Mouse (Mus musculus): ENCODE data around the gene Gm11114. TPM values are rescaled to one million over a fixed set of nuclear protein-coding genes. Genes with fewer than 3 reads are reported as not detected.
A peak's percentile ranks its signal among the peaks of the same experiment; 100 is the strongest.

Gm11114 gene
- polyA plus RNA-seq (2021), result not detected

GRCm38 (mm10) chr9:85312473-85312872 lies at the start of gene Gm11114:
Gm11114 (plus strand) TSS chr9:85312773.
- ChIA-PET CTCF (interaction anchor here (1.0 kb wide), 1 partner anchor 10 kb away, joined by 4 read pairs; no protein-coding TSS in a partner anchor), POLR2A (no interaction called here)

GRCm38 (mm10) chr9:85266847-85267246 lies 45.7 kb upstream of the Gm11114 start:
- in situ Hi-C loops (cut with MboI; ENCODE audit: low pct_unique_long_range_greater_than_20kb), result no loop called here
- ChIA-PET CTCF (no interaction called here), POLR2A (no interaction called here)
- DNase-seq (ENCODE audit: low read depth, low spot score), result no peak
- no peak for TF ChIP-seq CTCF (IDR thresholded peaks at IDR 0.05)
- H3K27me3 ChIP-seq, result no peaks in the 10 kb centered on the region
- no peak for ATAC-seq

More at GRCm38 (mm10) chr9:85312473-85312872, at the start of gene Gm11114:
- ATAC-seq (no peak), DNase-seq (ENCODE audit: low read depth, low spot score) (no peak)
- H3K27me3 ChIP-seq, result no peaks in the 10 kb centered on the region
- in situ Hi-C loops (cut with MboI; ENCODE audit: low pct_unique_long_range_greater_than_20kb), result no loop called here
- TF ChIP-seq CTCF (IDR thresholded peaks at IDR 0.05), result no peak

- no peaks in the 10 kb centered on the region for H3K27me3 ChIP-seq
- CTCF ChIA-PET, result no interaction called here
- TF ChIP-seq CTCF (IDR thresholded peaks at IDR 0.05), result no peak
- POLR2A ChIA-PET, result no interaction called here
- ATAC-seq (peak; percentile 51), DNase-seq (ENCODE audit: low read depth, low spot score) (no peak)
- in situ Hi-C loops (cut with MboI; ENCODE audit: low pct_unique_long_range_greater_than_20kb), result no loop called here
Measured at GRCm38 (mm10) chr9:85274114-85274513, 38.5 kb upstream of the Gm11114 start.

GRCm38 (mm10) chr9:85302849-85303248 lies 9.7 kb upstream of the Gm11114 start:
- POLR2A ChIA-PET, result no interaction called here
- ATAC-seq, result no peak

GRCm38 (mm10) chr9:85303378-85303777 lies 9.2 kb upstream of the Gm11114 start:
- H3K27me3 ChIP-seq, result no peaks in the 10 kb centered on the region
- ChIA-PET POLR2A (no interaction called here), CTCF (no interaction called here)
- TF ChIP-seq CTCF (IDR thresholded peaks at IDR 0.05), result no peak
- in situ Hi-C loops (cut with MboI; ENCODE audit: low pct_unique_long_range_greater_than_20kb), result no loop called here
- ATAC-seq, result no peak
- no peak for DNase-seq (ENCODE audit: low read depth, low spot score)

More at GRCm38 (mm10) chr9:85302849-85303248, 9.7 kb upstream of the Gm11114 start:
- no peak for DNase-seq (ENCODE audit: low read depth, low spot score)
- no peaks in the 10 kb centered on the region for H3K27me3 ChIP-seq
- in situ Hi-C loops (cut with MboI; ENCODE audit: low pct_unique_long_range_greater_than_20kb), result no loop called here
- TF ChIP-seq CTCF (IDR thresholded peaks at IDR 0.05), result no peak
- CTCF ChIA-PET, result no interaction called here

GRCm38 (mm10) chr9:85316122-85316521 lies 3.5 kb downstream of the Gm11114 start:
- CTCF ChIA-PET, result no interaction called here
- no peak for ATAC-seq
- TF ChIP-seq CTCF (IDR thresholded peaks at IDR 0.05), result no peak
- in situ Hi-C loops (cut with MboI; ENCODE audit: low pct_unique_long_range_greater_than_20kb), result no loop called here
- DNase-seq (ENCODE audit: low read depth, low spot score), result no peak
- POLR2A ChIA-PET, result no interaction called here
- no peaks in the 10 kb centered on the region for H3K27me3 ChIP-seq

- DNase-seq (ENCODE audit: low read depth, low spot score) (no peak), ATAC-seq (no peak)
- ChIA-PET POLR2A (interaction anchor here (0.6 to 0.7 kb wide), 3 partner anchors 371 to 1132 kb away, joined by 3 to 5 read pairs (median 3); no protein-coding TSS in a partner anchor), CTCF (interaction anchor here (1.9 kb wide), 1 partner anchor 1363 kb away, joined by 4 read pairs; no protein-coding TSS in a partner anchor)
- in situ Hi-C loops (cut with MboI; ENCODE audit: low pct_unique_long_range_greater_than_20kb), result loop anchor here (10.0 kb wide), 2 partner anchors 856 to 1306 kb away; no protein-coding TSS in a partner anchor
- no peak for TF ChIP-seq CTCF (IDR thresholded peaks at IDR 0.05)
- H3K27me3 ChIP-seq, result no peaks in the 10 kb centered on the region
Measured at GRCm38 (mm10) chr9:85320167-85320951, 7.8 kb downstream of the Gm11114 start.

GRCm38 (mm10) chr9:85324158-85324875 lies 11.7 kb downstream of the Gm11114 start:
- in situ Hi-C loops (cut with MboI; ENCODE audit: low pct_unique_long_range_greater_than_20kb), result loop anchor here (10.0 kb wide), 2 partner anchors 860 to 1310 kb away; no protein-coding TSS in a partner anchor
- H3K27me3 ChIP-seq, result no peaks in the 10 kb centered on the region
- no peak for ATAC-seq
- no peak for DNase-seq (ENCODE audit: low read depth, low spot score)
- ChIA-PET CTCF (no interaction called here), POLR2A (no interaction called here)
- TF ChIP-seq CTCF (IDR thresholded peaks at IDR 0.05), result no peak

GRCm38 (mm10) chr9:85325201-85325868 lies 12.8 kb downstream of the Gm11114 start:
- H3K27me3 ChIP-seq, result no peaks in the 10 kb centered on the region
- ATAC-seq, result no peak
- DNase-seq (ENCODE audit: low read depth, low spot score), result no peak
- POLR2A ChIA-PET, result no interaction called here
- in situ Hi-C loops (cut with MboI; ENCODE audit: low pct_unique_long_range_greater_than_20kb), result loop anchor here (5.0 to 25.0 kb wide), 4 partner anchors 861 to 1363 kb away; no protein-coding TSS in a partner anchor
- CTCF ChIA-PET, result no interaction called here
- TF ChIP-seq CTCF (IDR thresholded peaks at IDR 0.05), result no peak

Data from Patski (cell line).